ENCODE assay signal across 9 mouse cellular contexts in genomic region chr12:100958006-100958405, GRCm38 (mm10). TPM values are rescaled to one million over a fixed set of nuclear protein-coding genes. Genes with fewer than 3 reads are reported as not detected.
DNase-seq lines count a peak whose midpoint lies in the region; ATAC-seq and TF ChIP-seq lines count a peak whose summit lies in the region.
"Had no signal": no experiment of that assay in that cellular context is flagged by ENCODE, and none has a peak within 500 bp of the region (broad histone marks: within the 10 kb centered on the region; RNA-seq: fewer than 3 reads in every experiment).

No protein-coding gene starts in this region.

- no peaks in the 10 kb centered on the region for H3K36me3 ChIP-seq in C2C12 (ENCODE audit: control insufficient read depth, insufficient read depth)
- H3K36me3 ChIP-seq in embryonic facial prominence, embryonic 12.5 days = no peaks in the 10 kb centered on the region
- no peaks in the 10 kb centered on the region for H3K36me3 ChIP-seq in heart, embryonic 10.5 days
- H3K36me3 ChIP-seq in kidney, embryonic 14.5 days (ENCODE audit: control insufficient read depth, insufficient read depth, low read length) = no peaks in the 10 kb centered on the region
- peaks cover 19% of the 10 kb centered on the region for H3K36me3 ChIP-seq in liver, embryonic 15.5 days (replicated peaks)
- H3K36me3 ChIP-seq in neural tube, embryonic 12.5 days = no peaks in the 10 kb centered on the region; the same call in 1 of the 2 replicates
- no peaks in the 10 kb centered on the region; the same call in 1 of the 2 replicates for H3K36me3 ChIP-seq in testis, adult 2 months (ENCODE audit: control insufficient read depth, insufficient read depth, low read length)
- H3K36me3 ChIP-seq: embryonic facial prominence, embryonic 15.5 days had no signal

- peak; percentile 69 for DNase-seq in adrenal gland, postnatal 25 days
- DNase-seq in heart, embryonic 10.5 days (ENCODE audit: low spot score) = peak; percentile 88

- WGBS in embryonic facial prominence, embryonic 12.5 days = 18% methylated on average over 5 of the region's 5 CpGs
- WGBS in heart, embryonic 10.5 days = 17% methylated on average over 5 of the region's 5 CpGs
- 22% methylated on average over 5 of the region's 5 CpGs for WGBS in kidney, embryonic 14.5 days
- WGBS in liver, embryonic 15.5 days (ENCODE audit: insufficient replicate concordance) = 18% methylated on average over 5 of the region's 5 CpGs
- WGBS in neural tube, embryonic 12.5 days = 18% methylated on average over 5 of the region's 5 CpGs

- no peak for TF ChIP-seq POLR2A in testis, adult 2 months (IDR thresholded peaks at IDR 0.05; ENCODE audit: control insufficient read depth, low read depth, low read length)

- H3K4me1 ChIP-seq in embryonic facial prominence, embryonic 12.5 days = peaks cover 8% of the 10 kb centered on the region
- H3K4me1 ChIP-seq in heart, embryonic 10.5 days = peaks cover 27% of the 10 kb centered on the region
- peaks cover 10% of the 10 kb centered on the region for H3K4me1 ChIP-seq in kidney, embryonic 14.5 days (ENCODE audit: control insufficient read depth, insufficient read depth, low read length)
- peaks cover 80% of the 10 kb centered on the region for H3K4me1 ChIP-seq in liver, embryonic 15.5 days (replicated peaks)
- H3K4me1 ChIP-seq in neural tube, embryonic 12.5 days = peaks cover 26% of the 10 kb centered on the region
- H3K4me1 ChIP-seq in testis, adult 2 months (ENCODE audit: control insufficient read depth, insufficient read depth, low read length) = peaks cover 2% of the 10 kb centered on the region

- H3K27ac ChIP-seq in embryonic facial prominence, embryonic 12.5 days = no peak overlapping the region
- no peak overlapping the region for H3K27ac ChIP-seq in heart, embryonic 10.5 days
- no peak overlapping the region for H3K27ac ChIP-seq in kidney, embryonic 14.5 days (ENCODE audit: low read depth, low read length)
- peak overlapping the region; percentile 99 for H3K27ac ChIP-seq in liver, embryonic 15.5 days (replicated peaks)
- no peak overlapping the region for H3K27ac ChIP-seq in neural tube, embryonic 12.5 days
- no peak overlapping the region for H3K27ac ChIP-seq in testis, adult 2 months (ENCODE audit: control insufficient read depth, insufficient read depth, low read depth, low read length)
- H3K27ac ChIP-seq: embryonic facial prominence, embryonic 15.5 days had no signal

- no peak overlapping the region for H3K4me2 ChIP-seq in embryonic facial prominence, embryonic 12.5 days (replicated peaks)
- H3K4me2 ChIP-seq in kidney, embryonic 14.5 days (replicated peaks; ENCODE audit: low read depth, low read length) = no peak overlapping the region
- peak overlapping the region; percentile 59 for H3K4me2 ChIP-seq in liver, embryonic 15.5 days
- H3K4me2 ChIP-seq in neural tube, embryonic 12.5 days (replicated peaks) = no peak overlapping the region
- H3K4me2 ChIP-seq: embryonic facial prominence, embryonic 15.5 days had no signal

- H3K27me3 ChIP-seq in C2C12 (ENCODE audit: control insufficient read depth, insufficient read depth, insufficient read length) = no peaks in the 10 kb centered on the region
- no peaks in the 10 kb centered on the region for H3K27me3 ChIP-seq in embryonic facial prominence, embryonic 12.5 days
- H3K27me3 ChIP-seq in heart, embryonic 10.5 days (ENCODE audit: insufficient read depth, poor library complexity, severe bottlenecking) = peaks cover 90% of the 10 kb centered on the region
- no peaks in the 10 kb centered on the region for H3K27me3 ChIP-seq in kidney, embryonic 14.5 days (ENCODE audit: control insufficient read depth, insufficient read depth, low read length)
- H3K27me3 ChIP-seq in liver, embryonic 15.5 days = no peaks in the 10 kb centered on the region
- H3K27me3 ChIP-seq in neural tube, embryonic 12.5 days (replicated peaks) = no peaks in the 10 kb centered on the region; the same call in 1 of the 2 replicates
- H3K27me3 ChIP-seq in testis, adult 2 months (ENCODE audit: control insufficient read depth, insufficient read depth, low read length) = no peaks in the 10 kb centered on the region
- H3K27me3 ChIP-seq: embryonic facial prominence, embryonic 15.5 days had no signal

- no peaks in the 10 kb centered on the region for H3K9me3 ChIP-seq in embryonic facial prominence, embryonic 12.5 days
- no peaks in the 10 kb centered on the region for H3K9me3 ChIP-seq in heart, embryonic 10.5 days
- H3K9me3 ChIP-seq in kidney, embryonic 14.5 days (ENCODE audit: control insufficient read depth, low read length) = no peaks in the 10 kb centered on the region
- no peaks in the 10 kb centered on the region for H3K9me3 ChIP-seq in liver, embryonic 15.5 days (replicated peaks)
- no peaks in the 10 kb centered on the region for H3K9me3 ChIP-seq in neural tube, embryonic 12.5 days
- H3K9me3 ChIP-seq: embryonic facial prominence, embryonic 15.5 days had no signal

- H3K79me2 ChIP-seq in C2C12 (ENCODE audit: control insufficient read depth, insufficient read depth) = no peaks in the 10 kb centered on the region

- ATAC-seq in embryonic facial prominence, embryonic 12.5 days (ENCODE audit: insufficient number of reproducible peaks, insufficient read depth, low FRiP score, low TSS enrichment) = peak; percentile 19; the same call in 1 of the 2 replicates
- ATAC-seq in kidney, embryonic 14.5 days (ENCODE audit: low FRiP score, low TSS enrichment) = peak; percentile 58
- peak; percentile 38 for ATAC-seq in liver, embryonic 15.5 days (ENCODE audit: insufficient read depth)
- peak; percentile 59 for ATAC-seq in neural tube, embryonic 12.5 days (ENCODE audit: low FRiP score, low read depth)

- H3K9ac ChIP-seq in embryonic facial prominence, embryonic 12.5 days = no peak overlapping the region
- no peak overlapping the region for H3K9ac ChIP-seq in kidney, embryonic 14.5 days (ENCODE audit: low read depth, low read length)
- H3K9ac ChIP-seq in liver, embryonic 15.5 days = peak overlapping the region; percentile 60
- no peak overlapping the region for H3K9ac ChIP-seq in neural tube, embryonic 12.5 days
- H3K9ac ChIP-seq: embryonic facial prominence, embryonic 15.5 days had no signal

- no peaks in the 10 kb centered on the region for H3K79me3 ChIP-seq in C2C12 (ENCODE audit: low read depth)

- H3K4me3 ChIP-seq in C2C12 (ENCODE audit: insufficient read depth, poor library complexity, severe bottlenecking) = no peak overlapping the region
- H3K4me3 ChIP-seq in embryonic facial prominence, embryonic 12.5 days = no peak overlapping the region
- no peak overlapping the region for H3K4me3 ChIP-seq in heart, embryonic 10.5 days
- H3K4me3 ChIP-seq in kidney, embryonic 14.5 days (ENCODE audit: low read length) = no peak overlapping the region
- H3K4me3 ChIP-seq in liver, embryonic 15.5 days (replicated peaks) = peak overlapping the region; percentile 16
- H3K4me3 ChIP-seq in neural tube, embryonic 12.5 days = no peak overlapping the region
- no peak overlapping the region for H3K4me3 ChIP-seq in testis, adult 2 months (ENCODE audit: control insufficient read depth, low read depth, low read length)
- H3K4me3 ChIP-seq: embryonic facial prominence, embryonic 15.5 days had no signal

- no peak overlapping the region for H3ac ChIP-seq in C2C12 (ENCODE audit: control insufficient read depth, insufficient read length, low read depth)

- peak; percentile 95 for TF ChIP-seq CTCF in C2C12 (IDR thresholded peaks at IDR 0.05; ENCODE audit: control insufficient read depth, insufficient read depth, insufficient read length)
- TF ChIP-seq CTCF in testis, adult 2 months (IDR thresholded peaks at IDR 0.05; ENCODE audit: control insufficient read depth, insufficient read depth, insufficient replicate concordance, low read depth, low read length) = peak; percentile 90; the same call in 1 of the 2 replicates

TF ChIP-seq in C2C12, 6 proteins besides CTCF, POLR2A, EP300 and RAD21:
- TF ChIP-seq CEBPB (IDR thresholded peaks at IDR 0.05; ENCODE audit: low read depth) (no peak), MYOD1 (IDR thresholded peaks at IDR 0.05; ENCODE audit: control insufficient read depth, insufficient read length, low read depth) (no peak), MYOG (IDR thresholded peaks at IDR 0.05; ENCODE audit: control insufficient read depth, extremely low read depth, insufficient read length) (no peak), FOSL1 (IDR thresholded peaks at IDR 0.05; ENCODE audit: insufficient read depth, low read length, poor library complexity, severe bottlenecking) (no peak), MAX (IDR thresholded peaks at IDR 0.05) (no peak)
TF ChIP-seq in C2C12: peak in this region for 0.

RNA-seq across cellular contexts. Expression of gene Gpr68, which starts 50.0 kb away (rescaled TPM):
- 0.13 TPM for polyA plus RNA-seq in C2C12 (2012; fragmentation: generic; extraction: Trizol)
- 1.00 and 1.6 TPM in 2 replicates for total RNA-seq in adrenal gland, postnatal 25 days (2021)
- 0.06 and 0.28 TPM in 2 replicates for polyA plus RNA-seq in embryonic facial prominence, embryonic 12.5 days (2016; fragmentation: Nextera tagmentation; extraction: Ambion mirVana)
- polyA plus RNA-seq in heart, embryonic 10.5 days (2016; fragmentation: Nextera tagmentation; extraction: Ambion mirVana) = 2.5 and 5.9 TPM in 2 replicates
- 0.14 and 0.34 TPM in 2 replicates for polyA plus RNA-seq in kidney, embryonic 14.5 days (2014; fragmentation: Nextera tagmentation; extraction: Ambion mirVana)
- 0.05 and 0.07 TPM in 2 replicates for polyA plus RNA-seq in liver, embryonic 15.5 days (2015; fragmentation: Nextera tagmentation; extraction: Ambion mirVana)
- 0.69 and 0.79 TPM in 2 replicates for polyA plus RNA-seq in neural tube, embryonic 12.5 days (2016; fragmentation: Nextera tagmentation; extraction: Ambion mirVana)
- 2.9 and 3.1 TPM in 2 replicates for polyA plus RNA-seq in testis, adult 2 months (2012; rRNA removed)
